Mouse (Mus musculus) intestine, embryonic 14.5 days (tissue): ENCODE measurements around the gene Kcnj1. TPM values are rescaled to one million over a fixed set of nuclear protein-coding genes. Genes with fewer than 3 reads are reported as not detected.

Experiments used
- ATAC-seq: fragments of 200-750 bp; cut with Nextera tagmentation; replicated peaks from 2 replicates; pipeline ENCODE4 v1.8.0; 2017; ENCODE audit warnings: low read depth, moderate number of reproducible peaks, moderate TSS enrichment, moderate library complexity; ENCODE audit not compliant: low FRiP score, low TSS enrichment
- DNase-seq: peaks from one replicate; pipeline ENCODE4 v3.0.0-alpha.2; 2018; ENCODE audit warnings: low spot score
- H3K27ac ChIP-seq: fragments of 300-500 bp; sonication (generic); 2 replicates; pipeline ENCODE4 v1.5.1; 2014; ENCODE audit warnings: low read depth, mild to moderate bottlenecking, control low read depth
- H3K27me3 ChIP-seq: fragments of 300-500 bp; sonication (generic); replicated peaks from 2 replicates; pipeline ENCODE4 v1.6.1; 2014; ENCODE audit warnings: low read length, control low read depth; ENCODE audit not compliant: control insufficient read depth, insufficient read depth
- H3K36me3 ChIP-seq: fragments of 300-500 bp; sonication (generic); 2 replicates; pipeline ENCODE4 v1.6.1; 2014; ENCODE audit warnings: low read length, control low read depth; ENCODE audit not compliant: control insufficient read depth, insufficient read depth
- H3K4me1 ChIP-seq: fragments of 300-500 bp; sonication (generic); replicated peaks from 2 replicates; pipeline ENCODE4 v1.6.1; 2014; ENCODE audit warnings: low read length, control low read depth, mixed read lengths; ENCODE audit not compliant: control insufficient read depth, insufficient read depth
- H3K4me2 ChIP-seq: fragments of 300-500 bp; sonication (generic); 2 replicates; pipeline ENCODE4 v1.6.1; 2014; ENCODE audit warnings: low read length
- H3K4me3 ChIP-seq: fragments of 300-500 bp; sonication (generic); 2 replicates; pipeline ENCODE4 v1.5.1; 2014; ENCODE audit warnings: low read depth, low read length, control low read depth, mixed read lengths
- H3K9ac ChIP-seq: fragments of 300-500 bp; sonication (generic); 2 replicates; pipeline ENCODE4 v1.6.1; 2014; ENCODE audit warnings: mild to moderate bottlenecking, low read length
- H3K9me3 ChIP-seq: fragments of 300-500 bp; sonication (generic); 2 replicates; pipeline ENCODE4 v1.6.1; 2016; ENCODE audit warnings: low read length, control low read depth; ENCODE audit not compliant: control insufficient read depth
- WGBS: fragments of 180-500 bp; shearing (Covaris S2); extraction: QIAGEN DNeasy Blood & Tissue Kit; methylation state at CpG from one replicate; pipeline ENCODE4 v1.1.7; 2014; 5-methylcytosine and 5-hydroxymethylcytosine counted together
- polyA plus RNA-seq: library from polyadenylated mRNA; unstranded; fragments of >200 nt; fragmentation: Nextera tagmentation; extraction: Ambion mirVana; gene quantifications from 2 replicates; pipeline ENCODE4 v1.2.1, GENCODE M21; 2014

Kcnj1 gene
- polyA plus RNA-seq, 1 experiment from 2014 or later: not detected

DNA sequence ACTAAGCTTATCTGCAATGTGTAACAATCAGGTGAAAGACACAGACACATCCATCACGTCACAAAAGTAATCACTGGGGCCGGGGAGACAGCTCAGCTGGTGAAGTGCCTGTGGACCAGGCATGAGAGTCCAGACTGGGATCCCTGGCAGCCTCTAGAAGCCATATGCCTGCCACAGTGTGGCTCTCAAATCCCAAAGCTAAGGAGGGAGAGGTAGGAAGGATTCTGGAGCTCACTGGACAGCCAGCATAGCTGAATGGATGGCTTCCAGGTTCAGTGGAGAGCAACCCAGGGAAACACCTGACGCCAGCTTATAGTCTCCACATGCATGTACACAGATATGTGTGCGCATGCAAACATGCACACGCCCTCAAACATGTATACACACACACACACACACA lies 76.5 kb downstream of the Kcnj1 start:
- WGBS: 73% methylated on average over 5 of the region's 5 CpGs
- Histone ChIP-seq H3K27me3 (no peaks in the 10 kb centered on the region), H3K9me3 (no peaks in the 10 kb centered on the region), H3K9ac (no peak overlapping the region), H3K36me3 (no peaks in the 10 kb centered on the region), H3K27ac (no peak overlapping the region), H3K4me2 (no peak overlapping the region), H3K4me3 (no peak overlapping the region), H3K4me1 (no peaks in the 10 kb centered on the region)
- ATAC-seq (no peak), DNase-seq (no peak)

Other genes with a start within 250 kb of the Kcnj1 start
- gene Kcnj5, start 28.1 kb upstream of the Kcnj1 start, polyA plus RNA-seq: 0.07 TPM in 1 of 2 replicates, not detected in the other
- 14.8 and 15.0 TPM in 2 replicates for gene Fli1, start 170.4 kb downstream of the Kcnj1 start, polyA plus RNA-seq